Mouse (Mus musculus) C2C12 (cell line): ENCODE measurements around the gene Rnf13.

ENCODE experiments used
- CEBPB ChIP-seq: IDR thresholded peaks from one replicate; pipeline ENCODE4 v1.6.1; 2011; ENCODE audit warnings: low read depth, mild to moderate bottlenecking, control low read depth, moderate library complexity
- CTCF ChIP-seq: IDR thresholded peaks from one replicate; pipeline ENCODE4 v1.5.1; 2011; ENCODE audit not compliant: control insufficient read depth, insufficient read depth, insufficient read length
- MAX ChIP-seq: IDR thresholded peaks from one replicate; pipeline ENCODE4 v1.6.1; 2011; ENCODE audit warnings: mild to moderate bottlenecking, control low read depth
- MYOG ChIP-seq: IDR thresholded peaks from one replicate; pipeline ENCODE4 v1.6.1; 2011; ENCODE audit not compliant: control insufficient read depth, insufficient read length; ENCODE audit errors: extremely low read depth
- USF1 ChIP-seq: IDR thresholded peaks from one replicate; pipeline ENCODE4 v1.6.1; 2011; ENCODE audit warnings: low read depth, mild to moderate bottlenecking, control low read depth, moderate library complexity

GRCm38 (mm10) chr3:57836911-57837310 is 101.0 kb downstream of the Rnf13 start:
- TF ChIP-seq MAX (no peak), CTCF (no peak), CEBPB (no peak), USF1 (no peak), MYOG (no peak)
